Mouse (Mus musculus): ENCODE results near the gene Gldc.
A peak's percentile ranks its signal among the peaks of the same experiment; 100 is the strongest.

The Gldc gene

GRCm38 (mm10) chr19:30157031-30157687, 18.1 kb downstream of the Gldc start:
- DNase-seq: peak; percentile 46

- no peak for DNase-seq
Measured at GRCm38 (mm10) chr19:30153729-30154128, 21.5 kb downstream of the Gldc start.

- no peak for DNase-seq
Measured at GRCm38 (mm10) chr19:30151290-30151689, 23.9 kb downstream of the Gldc start.

- DNase-seq: no peak
Measured at GRCm38 (mm10) chr19:30149238-30149805, 25.9 kb downstream of the Gldc start.

- no peak for DNase-seq
Measured at GRCm38 (mm10) chr19:30147306-30147705, 27.9 kb downstream of the Gldc start.

GRCm38 (mm10) chr19:30146761-30147160, 28.5 kb downstream of the Gldc start:
- DNase-seq: no peak

- DNase-seq: no peak
Measured at GRCm38 (mm10) chr19:30145106-30145505, 30.1 kb downstream of the Gldc start.

GRCm38 (mm10) chr19:30136308-30136707, 38.9 kb downstream of the Gldc start:
- DNase-seq: no peak

- no peak for DNase-seq
Measured at GRCm38 (mm10) chr19:30128177-30128576, 47.1 kb downstream of the Gldc start.

GRCm38 (mm10) chr19:30125670-30126059, 49.6 kb downstream of the Gldc start:
- no peak for DNase-seq

GRCm38 (mm10) chr19:30124999-30125669, 50.1 kb downstream of the Gldc start:
- DNase-seq: no peak

- DNase-seq: peak; percentile 28
Measured at GRCm38 (mm10) chr19:30118344-30119312, 56.6 kb downstream of the Gldc start.

GRCm38 (mm10) chr19:30117775-30118174, 57.5 kb downstream of the Gldc start:
- peak; percentile 42 for DNase-seq

- DNase-seq: no peak
Measured at GRCm38 (mm10) chr19:30117241-30117640, 58.0 kb downstream of the Gldc start.

GRCm38 (mm10) chr19:30115606-30116005, 59.6 kb downstream of the Gldc start:
- DNase-seq: no peak

- DNase-seq: peak; percentile 22
Measured at GRCm38 (mm10) chr19:30114919-30115441, 60.2 kb downstream of the Gldc start.

- DNase-seq: peak; percentile 28
Measured at GRCm38 (mm10) chr19:30112961-30113688, 62.1 kb downstream of the Gldc start.

GRCm38 (mm10) chr19:30111421-30111820, 63.8 kb downstream of the Gldc start:
- DNase-seq: no peak

- peak; percentile 24 for DNase-seq
Measured at GRCm38 (mm10) chr19:30109122-30109521, 66.1 kb downstream of the Gldc start.

GRCm38 (mm10) chr19:30108616-30109015, 66.6 kb downstream of the Gldc start:
- DNase-seq: no peak

- DNase-seq: no peak
Measured at GRCm38 (mm10) chr19:30107221-30107845, 67.9 kb downstream of the Gldc start.

Data from right cerebral cortex, postnatal 25 days (tissue).